Mouse (Mus musculus) kidney, adult 2 months (tissue): ENCODE measurements around the gene Abt1.

Experiments
- CTCF ChIP-seq: fragments of 200-500 bp; conservative IDR thresholded peaks from 2 replicates; pipeline ENCODE4 v1.5.1; 2011; ENCODE audit warnings: low read depth, mild to moderate bottlenecking, control low read depth, low read length, moderate library complexity, mixed read lengths; ENCODE audit not compliant: insufficient read depth, insufficient read length
- POLR2A ChIP-seq: fragments of 200-500 bp; IDR thresholded peaks from one replicate; pipeline ENCODE4 v1.6.1; 2011; ENCODE audit warnings: low read depth, low read length, control low read depth

GRCm38 (mm10) chr13:23445156-23445555, 21.5 kb upstream of the Abt1 start:
- no peak for TF ChIP-seq CTCF
- TF ChIP-seq POLR2A: no peak
